Mouse (Mus musculus) forebrain, embryonic 12.5 days (tissue): ENCODE measurements around the gene Tmem178. TPM values are rescaled to one million over a fixed set of nuclear protein-coding genes. Genes with fewer than 3 reads are reported as not detected.
A peak's percentile ranks its signal among the peaks of the same experiment; 100 is the strongest.

Experiments
- ATAC-seq: fragments of 200-750 bp; cut with Nextera tagmentation; 2 replicates; pipeline ENCODE4 v1.8.0; 2017; ENCODE audit warnings: moderate TSS enrichment; ENCODE audit not compliant: low FRiP score
- H3K27ac ChIP-seq: fragments of 300-500 bp; sonication (generic); 2 replicates; pipeline ENCODE4 v1.5.1; 2016; ENCODE audit warnings: mild to moderate bottlenecking
- H3K27me3 ChIP-seq: fragments of 300-500 bp; sonication (generic); 2 replicates; pipeline ENCODE4 v1.6.1; 2016; ENCODE audit warnings: mild to moderate bottlenecking
- H3K36me3 ChIP-seq: fragments of 300-500 bp; sonication (generic); replicated peaks from 2 replicates; pipeline ENCODE4 v1.6.1; 2016; ENCODE audit warnings: mild to moderate bottlenecking
- H3K4me1 ChIP-seq: fragments of 300-500 bp; sonication (generic); 2 replicates; pipeline ENCODE4 v1.6.1; 2016
- H3K4me2 ChIP-seq: fragments of 300-500 bp; sonication (generic); 2 replicates; pipeline ENCODE4 v1.6.1; 2016; ENCODE audit warnings: mild to moderate bottlenecking, moderate library complexity
- H3K4me3 ChIP-seq: fragments of 300-500 bp; sonication (generic); replicated peaks from 2 replicates; pipeline ENCODE4 v1.5.1; 2016; ENCODE audit warnings: mild to moderate bottlenecking
- H3K9ac ChIP-seq: fragments of 300-500 bp; sonication (generic); 2 replicates; pipeline ENCODE4 v1.6.1; 2016; ENCODE audit warnings: mild to moderate bottlenecking
- H3K9me3 ChIP-seq: fragments of 300-500 bp; sonication (generic); 2 replicates; pipeline ENCODE4 v1.6.1; 2016
- WGBS: fragments of 180-500 bp; shearing (Covaris S2); methylation state at CpG from one replicate; pipeline ENCODE4 v1.1.7; 2016; 5-methylcytosine and 5-hydroxymethylcytosine counted together
- polyA plus RNA-seq: library from polyadenylated mRNA; unstranded; fragments of >200 nt; fragmentation: Nextera tagmentation; extraction: Ambion mirVana; gene quantifications from 2 replicates; pipeline ENCODE4 v1.2.1, GENCODE M21; 2016

Tmem178 gene
- polyA plus RNA-seq, 1 experiment from 2014 or later, result 24.1 TPM

- Histone ChIP-seq H3K27ac (no peak overlapping the region), H3K4me3 (no peak overlapping the region), H3K27me3 (no peaks in the 10 kb centered on the region), H3K4me2 (no peak overlapping the region), H3K9me3 (no peaks in the 10 kb centered on the region), H3K4me1 (peaks cover 10% of the 10 kb centered on the region; the same call in 1 of the 2 replicates), H3K9ac (no peak overlapping the region), H3K36me3 (no peaks in the 10 kb centered on the region)
- WGBS, result 79% methylated on average over 11 of the region's 11 CpGs
- ATAC-seq, result no peak
Measured at GRCm38 (mm10) chr17:81004454-81004853, 60.0 kb downstream of the Tmem178 start.

DNA sequence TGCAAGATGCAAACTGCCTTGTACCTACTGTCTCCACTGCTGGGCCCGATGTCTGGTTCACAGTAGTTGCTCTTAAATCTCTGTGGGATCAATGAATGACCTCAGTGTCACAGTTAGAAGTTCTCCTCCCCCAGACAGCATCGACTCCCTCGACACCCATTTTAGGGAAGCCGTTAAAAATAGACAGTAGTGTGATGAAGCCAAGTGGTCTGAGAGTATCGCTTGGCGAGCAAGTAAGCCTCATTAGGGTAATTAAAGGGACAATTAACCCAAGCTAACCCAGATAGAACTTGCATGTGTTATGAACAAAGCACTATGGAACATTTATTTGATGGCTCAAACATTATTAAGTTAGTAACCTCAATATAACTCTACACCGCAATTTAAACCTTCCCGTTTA lies 60.9 kb downstream of the Tmem178 start:
- Histone ChIP-seq H3K9ac (no peak overlapping the region), H3K9me3 (no peaks in the 10 kb centered on the region), H3K36me3 (no peaks in the 10 kb centered on the region), H3K27me3 (no peaks in the 10 kb centered on the region), H3K4me2 (no peak overlapping the region), H3K27ac (no peak overlapping the region), H3K4me3 (no peak overlapping the region), H3K4me1 (peaks cover 12% of the 10 kb centered on the region; the same call in 1 of the 2 replicates)
- 51% methylated on average over 8 of the region's 8 CpGs for WGBS
- ATAC-seq, result no peak

- no peaks in the 10 kb centered on the region for H3K9me3 ChIP-seq
- no peaks in the 10 kb centered on the region for H3K27me3 ChIP-seq
- WGBS, result 92% methylated on average over 10 of the region's 10 CpGs
- H3K9ac ChIP-seq, result no peak overlapping the region
- H3K36me3 ChIP-seq, result no peaks in the 10 kb centered on the region
- no peak overlapping the region for H3K4me3 ChIP-seq
- no peak for ATAC-seq
- no peak overlapping the region for H3K4me2 ChIP-seq
- peaks cover 25% of the 10 kb centered on the region for H3K4me1 ChIP-seq
- no peak overlapping the region for H3K27ac ChIP-seq
Measured at GRCm38 (mm10) chr17:81009112-81009511, 64.7 kb downstream of the Tmem178 start.

DNA sequence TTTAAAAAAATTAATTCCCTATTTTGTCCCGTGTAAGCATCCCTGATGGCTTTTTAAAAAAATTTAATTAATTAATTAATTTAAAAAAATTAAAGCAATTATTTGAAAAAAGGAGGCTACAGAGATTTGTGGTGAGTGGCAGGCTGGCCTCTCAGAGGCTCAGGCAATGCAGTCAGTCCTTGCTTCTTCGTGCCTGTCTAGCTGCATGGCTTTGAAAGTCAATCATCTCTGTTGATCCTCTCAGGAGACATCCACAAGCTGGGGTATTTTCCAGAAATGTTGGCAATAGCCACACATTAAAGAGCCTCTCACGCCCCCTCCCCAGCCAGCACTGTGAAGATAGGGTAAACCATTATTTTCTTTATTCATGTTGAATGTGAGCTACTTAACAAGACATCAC lies 65.8 kb downstream of the Tmem178 start:
- no peak overlapping the region for H3K27ac ChIP-seq

GRCm38 (mm10) chr17:81010844-81011685 lies 66.6 kb downstream of the Tmem178 start:
- H3K4me1 ChIP-seq, result peaks cover 15% of the 10 kb centered on the region
- no peak overlapping the region for H3K4me2 ChIP-seq
- ATAC-seq, result no peak
- no peak overlapping the region for H3K9ac ChIP-seq
- H3K27me3 ChIP-seq, result no peaks in the 10 kb centered on the region
- H3K27ac ChIP-seq, result no peak overlapping the region
- H3K36me3 ChIP-seq, result no peaks in the 10 kb centered on the region
- H3K9me3 ChIP-seq, result no peaks in the 10 kb centered on the region
- H3K4me3 ChIP-seq, result no peak overlapping the region
- 83% methylated on average over 18 of the region's 18 CpGs for WGBS

More for the DNA sequence above, 65.8 kb downstream of the Tmem178 start:
- Histone ChIP-seq H3K9ac (no peak overlapping the region), H3K9me3 (no peaks in the 10 kb centered on the region), H3K4me3 (no peak overlapping the region), H3K36me3 (no peaks in the 10 kb centered on the region), H3K4me1 (peaks cover 21% of the 10 kb centered on the region), H3K4me2 (no peak overlapping the region), H3K27me3 (no peaks in the 10 kb centered on the region)
- 74% methylated on average over 3 of the region's 3 CpGs for WGBS
- 0 out of 2 replicates have a peak, but pooled peaks have one; percentile 19 for ATAC-seq

DNA sequence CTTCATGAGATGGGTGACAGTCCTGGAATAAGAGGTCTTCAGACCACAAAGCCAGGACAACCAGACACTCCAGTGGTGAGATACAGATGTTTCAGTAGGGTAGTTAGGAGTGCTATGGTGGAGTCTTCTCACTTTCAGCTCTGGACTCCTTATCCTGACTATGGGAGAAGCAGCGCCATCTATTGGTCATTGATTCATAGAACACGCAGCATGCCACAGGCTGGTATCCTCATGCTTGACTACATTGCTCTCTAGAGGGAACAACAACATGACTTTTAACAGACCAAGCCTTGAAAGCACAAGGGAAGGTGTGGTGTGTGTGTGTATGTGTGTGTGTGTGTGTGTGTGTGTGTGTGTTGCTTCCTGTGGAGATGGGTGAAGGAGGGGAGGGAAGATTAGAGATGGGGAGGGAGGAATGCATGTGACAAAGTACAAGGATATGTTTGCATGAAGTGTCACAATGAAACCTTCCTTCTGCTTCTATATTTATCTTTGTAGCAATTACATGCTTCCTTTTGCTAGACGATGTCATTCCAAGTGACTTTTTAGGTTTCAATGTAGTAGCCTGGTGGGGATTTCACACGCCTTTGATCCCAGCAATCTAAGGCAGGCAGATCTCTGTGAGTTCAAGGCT lies 71.5 kb downstream of the Tmem178 start:
- no peaks in the 10 kb centered on the region for H3K9me3 ChIP-seq
- H3K27me3 ChIP-seq, result no peaks in the 10 kb centered on the region
- H3K4me3 ChIP-seq, result no peak overlapping the region
- H3K27ac ChIP-seq, result no peak overlapping the region
- H3K36me3 ChIP-seq, result no peaks in the 10 kb centered on the region
- ATAC-seq, result peak; percentile 73
- H3K4me1 ChIP-seq, result peaks cover 10% of the 10 kb centered on the region
- H3K9ac ChIP-seq, result no peak overlapping the region
- no peak overlapping the region for H3K4me2 ChIP-seq
- 53% methylated on average over 4 of the region's 4 CpGs for WGBS

GRCm38 (mm10) chr17:81017132-81017531 lies 72.7 kb downstream of the Tmem178 start:
- H3K4me3 ChIP-seq, result no peak overlapping the region
- no peak overlapping the region for H3K9ac ChIP-seq
- H3K9me3 ChIP-seq, result no peaks in the 10 kb centered on the region
- no peak overlapping the region for H3K27ac ChIP-seq
- no peaks in the 10 kb centered on the region for H3K4me1 ChIP-seq
- 43% methylated on average over 1 of the region's 1 CpGs for WGBS
- H3K36me3 ChIP-seq, result no peaks in the 10 kb centered on the region
- no peaks in the 10 kb centered on the region for H3K27me3 ChIP-seq
- ATAC-seq, result peak; percentile 39; the same call in 1 of the 2 replicates
- H3K4me2 ChIP-seq, result no peak overlapping the region

GRCm38 (mm10) chr17:81027331-81027730 lies 82.9 kb downstream of the Tmem178 start:
- Histone ChIP-seq H3K27ac (no peak overlapping the region), H3K9me3 (no peaks in the 10 kb centered on the region), H3K4me2 (no peak overlapping the region), H3K4me3 (no peak overlapping the region), H3K27me3 (no peaks in the 10 kb centered on the region), H3K36me3 (peaks cover 34% of the 10 kb centered on the region), H3K9ac (no peak overlapping the region), H3K4me1 (no peaks in the 10 kb centered on the region)
- no peak for ATAC-seq
- whole genome bisulfite sequencing, result 97% methylated on average over 6 of the region's 6 CpGs

GRCm38 (mm10) chr17:81031830-81032442 lies 87.5 kb downstream of the Tmem178 start:
- H3K36me3 ChIP-seq, result peaks cover 26% of the 10 kb centered on the region
- WGBS, result 96% methylated on average over 3 of the region's 3 CpGs
- ATAC-seq, result no peak

DNA sequence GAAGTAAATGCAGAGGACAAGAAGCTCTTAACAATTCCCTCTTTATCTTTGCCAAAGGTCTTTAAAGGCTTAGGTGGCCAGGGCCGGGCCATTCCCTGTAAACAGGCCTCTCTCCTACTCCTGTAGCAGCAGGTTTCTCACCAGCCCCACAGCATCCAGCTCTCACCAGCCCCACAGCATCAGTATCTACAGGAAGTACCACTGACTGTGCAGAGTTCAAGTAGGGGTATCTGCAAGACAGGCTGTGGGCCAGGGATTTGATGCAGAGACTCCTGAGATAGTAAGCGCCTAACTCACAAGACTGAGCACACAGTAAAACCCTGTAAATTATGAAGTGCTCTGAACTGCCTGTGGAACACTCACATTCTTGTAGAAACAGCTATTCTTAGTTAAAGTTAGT lies 88.5 kb downstream of the Tmem178 start:
- Histone ChIP-seq H3K9me3 (no peaks in the 10 kb centered on the region), H3K27me3 (no peaks in the 10 kb centered on the region), H3K27ac (no peak overlapping the region), H3K4me2 (no peak overlapping the region), H3K4me3 (no peak overlapping the region), H3K36me3 (peaks cover 27% of the 10 kb centered on the region), H3K9ac (no peak overlapping the region), H3K4me1 (no peaks in the 10 kb centered on the region)
- no peak for ATAC-seq
- 83% methylated on average over 2 of the region's 2 CpGs for WGBS

More at GRCm38 (mm10) chr17:81031830-81032442, 87.5 kb downstream of the Tmem178 start:
- no peak overlapping the region for H3K9ac ChIP-seq
- H3K4me1 ChIP-seq, result no peaks in the 10 kb centered on the region
- H3K4me3 ChIP-seq, result no peak overlapping the region
- H3K27ac ChIP-seq, result no peak overlapping the region
- no peak overlapping the region for H3K4me2 ChIP-seq
- H3K9me3 ChIP-seq, result no peaks in the 10 kb centered on the region
- H3K27me3 ChIP-seq, result no peaks in the 10 kb centered on the region

DNA sequence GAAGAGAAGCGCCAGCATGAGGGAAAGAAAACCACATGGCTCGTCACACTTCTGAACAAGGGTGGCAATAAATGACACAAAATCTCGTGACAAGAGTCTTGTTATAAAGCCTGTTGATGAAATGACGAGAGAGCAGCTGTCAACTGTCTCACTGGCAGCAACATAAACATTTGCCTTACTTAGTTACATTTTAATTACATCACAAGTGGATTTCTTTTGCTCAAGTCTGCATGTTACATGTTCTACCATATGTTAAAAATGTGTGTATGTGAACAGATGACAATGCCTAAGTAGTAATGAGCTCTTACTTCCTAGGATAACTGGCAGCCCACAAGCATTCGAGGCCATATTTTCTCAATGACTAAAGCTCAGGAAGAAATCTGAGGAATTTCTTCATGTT lies 90.9 kb downstream of the Tmem178 start:
- ATAC-seq, result no peak
- WGBS, result 80% methylated on average over 5 of the region's 5 CpGs
- Histone ChIP-seq H3K4me2 (no peak overlapping the region), H3K4me3 (no peak overlapping the region), H3K9me3 (no peaks in the 10 kb centered on the region), H3K36me3 (peaks cover 44% of the 10 kb centered on the region), H3K27me3 (no peaks in the 10 kb centered on the region), H3K4me1 (no peaks in the 10 kb centered on the region), H3K27ac (no peak overlapping the region), H3K9ac (no peak overlapping the region)

- Histone ChIP-seq H3K4me1 (no peaks in the 10 kb centered on the region), H3K4me3 (no peak overlapping the region), H3K27me3 (no peaks in the 10 kb centered on the region), H3K9ac (no peak overlapping the region), H3K27ac (no peak overlapping the region), H3K9me3 (no peaks in the 10 kb centered on the region), H3K4me2 (no peak overlapping the region), H3K36me3 (peaks cover 43% of the 10 kb centered on the region)
- no peak for ATAC-seq
- 90% methylated on average over 2 of the region's 2 CpGs for WGBS
Measured at GRCm38 (mm10) chr17:81038707-81039408, 94.4 kb downstream of the Tmem178 start.
